Mouse (Mus musculus) liver, embryonic 13.5 days (tissue): Measurements from ENCODE around the gene Crebzf. TPM values are rescaled to one million over a fixed set of nuclear protein-coding genes. Genes with fewer than 3 reads are reported as not detected.

Experiments used
- ATAC-seq: fragments of 200-750 bp; cut with Nextera tagmentation; 2 replicates; pipeline ENCODE4 v1.8.0; 2017; ENCODE audit warnings: low read depth, mild to moderate bottlenecking, moderate number of reproducible peaks, moderate library complexity
- DNase-seq: peaks from one replicate; pipeline ENCODE4 v3.0.0; 2022
- H3K27ac ChIP-seq: fragments of 300-500 bp; sonication (generic); 2 replicates; pipeline ENCODE4 v1.5.1; 2015; ENCODE audit warnings: moderate library complexity, mild to moderate bottlenecking, inconsistent platforms
- H3K27me3 ChIP-seq: fragments of 300-500 bp; sonication (generic); 2 replicates; pipeline ENCODE4 v1.6.1; 2015; ENCODE audit warnings: mild to moderate bottlenecking, inconsistent platforms
- H3K36me3 ChIP-seq: fragments of 300-500 bp; sonication (generic); 2 replicates; pipeline ENCODE4 v1.6.1; 2015; ENCODE audit warnings: mild to moderate bottlenecking, inconsistent platforms
- H3K4me1 ChIP-seq: fragments of 300-500 bp; sonication (generic); replicated peaks from 2 replicates; pipeline ENCODE4 v1.6.1; 2015; ENCODE audit warnings: inconsistent platforms
- H3K4me2 ChIP-seq: fragments of 300-500 bp; sonication (generic); 2 replicates; pipeline ENCODE4 v1.6.1; 2015; ENCODE audit warnings: inconsistent platforms, mild to moderate bottlenecking, moderate library complexity
- H3K4me3 ChIP-seq: fragments of 300-500 bp; sonication (generic); replicated peaks from 2 replicates; pipeline ENCODE4 v1.5.1; 2015; ENCODE audit warnings: mild to moderate bottlenecking, inconsistent platforms
- H3K9ac ChIP-seq: fragments of 300-500 bp; sonication (generic); 2 replicates; pipeline ENCODE4 v1.6.1; 2015; ENCODE audit warnings: mild to moderate bottlenecking, inconsistent platforms
- H3K9me3 ChIP-seq: fragments of 300-500 bp; sonication (generic); replicated peaks from 2 replicates; pipeline ENCODE4 v1.6.1; 2016; ENCODE audit warnings: inconsistent platforms
- WGBS: fragments of 180-500 bp; shearing (Covaris S2); methylation state at CpG from one replicate; pipeline ENCODE4 v1.1.7; 2015; ENCODE audit not compliant: insufficient replicate concordance; 5-methylcytosine and 5-hydroxymethylcytosine counted together
- polyA plus RNA-seq: library from polyadenylated mRNA; unstranded; fragments of >200 nt; fragmentation: Nextera tagmentation; extraction: Ambion mirVana; gene quantifications from 2 replicates; pipeline ENCODE4 v1.2.1, GENCODE M21; 2015

Gene Crebzf
- polyA plus RNA-seq, 1 experiment from 2014 or later, result 13.7 TPM

DNA sequence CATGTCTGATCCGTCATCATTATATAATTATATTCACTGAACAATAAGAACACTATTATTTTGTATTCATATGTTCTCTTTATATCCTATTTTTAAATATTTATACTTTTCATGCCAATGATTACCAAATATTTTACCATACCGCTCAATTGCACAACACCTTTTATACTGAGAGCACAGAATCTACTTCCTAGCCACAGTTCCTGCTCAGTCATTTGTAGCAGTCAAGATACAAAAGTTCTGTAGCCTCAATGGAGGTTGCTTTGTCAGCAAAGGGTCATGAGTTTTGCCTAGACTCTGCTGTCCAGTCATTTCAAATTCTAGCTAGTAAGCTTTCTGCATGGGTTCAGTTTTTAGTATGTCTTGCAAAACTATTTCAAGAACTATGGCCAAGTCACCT lies 40.1 kb downstream of the Crebzf start:
- Histone ChIP-seq H3K9me3 (no peaks in the 10 kb centered on the region), H3K36me3 (no peaks in the 10 kb centered on the region), H3K9ac (no peak overlapping the region), H3K27me3 (peaks cover 6% of the 10 kb centered on the region; the same call in 1 of the 2 replicates), H3K27ac (no peak overlapping the region), H3K4me3 (no peak overlapping the region), H3K4me1 (no peaks in the 10 kb centered on the region), H3K4me2 (no peak overlapping the region)
- DNase-seq (no peak), ATAC-seq (no peak)
- 76% methylated on average over 2 of the region's 2 CpGs for WGBS

Other genes with a start within 250 kb of the Crebzf start
- not detected in 2 replicates for gene Ccdc83, start 177.0 kb upstream of the Crebzf start, polyA plus RNA-seq
- gene Sytl2, start 140.5 kb upstream of the Crebzf start, polyA plus RNA-seq, result 0.77 and 0.93 TPM in 2 replicates
- gene Ccdc89, start 16.2 kb upstream of the Crebzf start, polyA plus RNA-seq, result 0.15 and 0.30 TPM in 2 replicates
- gene Tmem126a, start 14.5 kb downstream of the Crebzf start, polyA plus RNA-seq, result 62.5 and 65.8 TPM in 2 replicates
- 12.4 and 14.5 TPM in 2 replicates for gene Tmem126b, start 33.3 kb downstream of the Crebzf start, polyA plus RNA-seq
- gene Dlg2, start 33.9 kb downstream of the Crebzf start, polyA plus RNA-seq, result 0.52 and 0.65 TPM in 2 replicates